Mouse (Mus musculus) mature B cell (primary cell): ENCODE measurements around the gene Serpina1d.
"Not testable (repeated sequence)": the region's sequence is repeated elsewhere in the genome, so short reads cannot be mapped to it uniquely, and the experiment has no call there.

Source experiments
- in situ Hi-C: fragments of 300-500 bp; cut with MboI; formaldehyde crosslinking; loops from 2 replicates; pipeline ENCODE4 v1.14.3; 2019

Serpina1d gene

DNA sequence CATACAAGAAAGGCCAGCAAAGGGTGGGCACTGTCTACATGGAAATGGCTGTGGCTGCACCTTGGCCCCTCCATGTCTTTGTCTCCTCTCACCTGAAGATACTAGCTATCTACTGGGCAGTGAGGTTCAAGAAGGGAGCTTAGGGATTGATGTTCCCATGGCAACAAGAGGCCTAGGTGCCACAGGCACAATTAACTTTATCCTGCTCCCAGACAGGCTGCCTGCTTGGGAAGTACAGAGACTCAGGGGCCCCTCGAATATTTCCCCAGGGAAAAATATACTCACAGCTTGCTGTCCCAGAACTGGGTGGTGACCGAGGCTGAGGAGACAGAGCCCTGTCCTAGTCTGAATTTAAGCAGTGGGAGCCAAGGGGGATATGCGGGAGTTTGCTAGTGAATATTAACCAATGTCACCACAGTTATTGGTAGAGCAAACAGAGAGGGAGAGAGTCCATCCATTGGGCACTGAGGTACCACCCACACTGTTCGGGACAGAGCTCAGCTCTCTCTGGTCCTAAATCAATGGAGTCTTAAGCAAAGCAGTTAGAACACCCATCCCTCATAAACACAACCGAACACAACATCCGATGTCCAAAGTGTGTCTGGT, at the start of gene Serpina1d:
Gene Serpina1d (minus strand): TSS at position 347 of the 606 bp plus-strand sequence.
- in situ Hi-C loops: not testable (repeated sequence)

DNA sequence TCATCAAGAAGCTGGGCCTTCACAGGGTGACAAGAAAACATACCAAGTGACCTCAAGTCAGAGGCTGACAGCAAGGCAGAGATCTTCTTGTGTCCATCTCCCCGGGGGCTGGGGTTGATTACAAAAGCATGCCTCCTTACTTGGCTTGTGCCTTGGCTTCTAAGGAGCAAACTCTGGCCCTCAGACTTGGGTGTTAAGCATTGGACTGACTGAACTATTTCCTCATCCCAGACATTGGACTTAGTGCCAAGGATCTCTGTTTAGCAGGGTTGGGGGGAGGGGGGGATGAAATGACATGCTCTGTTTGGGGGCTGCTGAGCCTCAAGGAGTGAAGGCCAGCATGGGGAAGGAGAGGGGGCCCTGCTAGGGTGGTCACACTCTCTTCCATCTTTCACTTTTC, 2.8 kb downstream of the Serpina1d start:
- in situ Hi-C loops: not testable (repeated sequence)

DNA sequence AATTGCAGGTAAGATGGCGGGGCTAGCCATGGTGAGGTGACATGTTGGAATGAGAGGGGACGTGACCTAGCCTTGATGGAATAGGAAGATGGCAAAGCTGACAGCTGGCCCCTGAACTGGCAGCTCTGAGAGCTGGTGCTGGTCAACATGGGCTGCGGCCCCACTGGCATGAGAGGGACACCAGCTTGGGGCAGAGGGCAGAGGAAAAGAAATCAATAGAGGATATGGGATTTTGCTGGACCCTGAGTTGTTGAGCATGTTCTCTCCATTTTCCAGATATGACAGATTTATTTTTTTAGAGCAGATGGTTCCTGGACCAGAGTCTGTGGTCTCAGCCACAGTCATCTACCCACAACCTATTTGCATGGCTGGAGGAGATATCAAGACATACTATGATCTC, 10.3 kb downstream of the Serpina1d start:
- in situ Hi-C loops: not testable (repeated sequence)

DNA sequence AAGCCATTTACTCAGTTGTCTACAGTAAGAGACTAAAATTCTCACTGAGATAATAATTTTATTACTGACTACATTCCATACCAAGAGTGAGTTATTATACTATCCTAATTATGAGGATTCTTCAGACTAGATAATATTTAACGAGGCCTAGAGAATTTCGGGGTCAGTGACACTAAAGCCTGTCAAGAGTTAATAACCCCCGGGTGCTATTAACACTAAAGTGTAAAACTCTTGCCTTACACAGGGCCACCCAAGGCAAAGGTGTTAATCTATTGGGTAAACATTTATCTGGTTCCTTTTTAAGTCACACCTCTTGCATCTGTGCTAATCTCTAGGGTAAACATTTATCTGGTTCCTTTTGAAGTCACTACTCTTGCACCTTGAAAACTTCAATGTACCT, 13.1 kb downstream of the Serpina1d start:
- in situ Hi-C loops: not testable (repeated sequence)

DNA sequence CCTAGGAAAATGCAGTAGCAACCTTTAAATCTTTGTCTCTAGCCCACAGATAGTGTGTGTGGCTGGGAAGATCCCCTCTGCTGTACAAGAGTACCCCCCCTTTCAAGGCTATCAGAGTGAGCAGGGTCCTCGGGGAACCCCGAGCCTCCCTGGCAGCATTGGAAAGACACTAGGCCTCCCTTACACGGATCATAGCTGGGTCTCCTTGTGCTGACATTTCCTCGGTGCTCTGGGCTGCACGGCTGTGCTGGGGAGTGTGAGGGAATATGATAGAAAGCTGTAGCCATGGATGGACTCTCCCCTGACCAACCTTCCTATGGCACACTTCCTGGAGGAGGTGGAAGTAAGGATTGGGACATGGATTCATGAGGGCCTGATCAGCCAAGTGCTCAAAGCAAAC, 27.4 kb downstream of the Serpina1d start:
- in situ Hi-C loops: not testable (repeated sequence)

DNA sequence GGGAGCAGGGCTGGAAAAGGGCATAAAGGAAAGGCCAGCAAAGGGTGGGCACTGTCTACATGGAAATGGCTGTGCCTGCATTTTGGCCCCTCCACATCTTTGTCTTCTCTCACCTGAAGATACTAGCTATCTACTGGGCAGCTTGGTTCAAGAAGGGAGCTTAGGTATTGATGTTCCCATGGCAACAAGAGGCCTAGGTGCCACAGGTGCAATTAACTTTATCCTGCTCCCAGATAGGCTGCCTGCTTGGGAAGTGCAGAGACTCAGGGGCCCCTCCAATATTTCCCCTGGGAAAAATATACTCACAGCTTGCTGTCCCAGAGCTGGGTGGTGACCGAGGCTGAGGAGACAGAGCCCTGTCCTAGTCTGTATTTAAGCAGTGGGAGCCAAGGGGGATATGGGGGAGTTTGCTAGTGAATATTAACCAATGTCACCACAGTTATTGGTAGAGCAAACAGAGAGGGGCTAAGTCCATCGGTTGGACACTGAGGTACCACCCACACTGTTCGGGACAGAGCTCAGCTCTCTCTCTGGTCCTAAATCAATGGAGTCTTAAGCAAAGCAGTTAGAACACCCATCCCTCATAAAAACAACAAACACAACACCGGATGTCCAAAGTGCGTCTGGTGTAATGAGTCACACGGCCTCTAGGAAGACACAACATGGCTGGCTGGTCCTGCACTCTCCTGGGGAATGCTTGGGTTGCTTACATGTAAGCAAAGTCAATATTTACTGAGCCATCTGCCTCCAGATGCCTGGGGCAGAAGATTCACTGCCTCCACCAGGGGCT, 35.4 kb downstream of the Serpina1d start:
- in situ Hi-C loops: not testable (repeated sequence)

DNA sequence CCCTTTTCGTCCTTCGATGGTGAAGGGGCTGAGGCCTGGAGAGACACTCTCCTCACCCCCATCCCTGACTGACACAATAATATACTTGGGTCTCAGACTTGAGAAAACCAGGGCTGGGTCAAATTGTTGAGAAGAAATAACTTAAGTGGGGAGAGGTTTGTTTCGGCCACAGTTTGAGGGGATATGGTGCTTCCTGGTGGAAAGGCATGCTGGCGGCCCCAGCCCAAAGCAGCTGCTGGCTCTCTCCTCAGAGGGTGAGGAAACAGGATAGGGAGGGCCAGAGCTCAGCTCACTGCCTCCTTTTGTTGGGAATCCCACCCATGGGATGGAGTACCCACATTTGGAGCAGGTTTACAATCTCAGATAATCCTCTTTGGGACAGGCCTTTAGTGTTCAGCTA, 37.8 kb downstream of the Serpina1d start:
- in situ Hi-C loops: not testable (repeated sequence)

DNA sequence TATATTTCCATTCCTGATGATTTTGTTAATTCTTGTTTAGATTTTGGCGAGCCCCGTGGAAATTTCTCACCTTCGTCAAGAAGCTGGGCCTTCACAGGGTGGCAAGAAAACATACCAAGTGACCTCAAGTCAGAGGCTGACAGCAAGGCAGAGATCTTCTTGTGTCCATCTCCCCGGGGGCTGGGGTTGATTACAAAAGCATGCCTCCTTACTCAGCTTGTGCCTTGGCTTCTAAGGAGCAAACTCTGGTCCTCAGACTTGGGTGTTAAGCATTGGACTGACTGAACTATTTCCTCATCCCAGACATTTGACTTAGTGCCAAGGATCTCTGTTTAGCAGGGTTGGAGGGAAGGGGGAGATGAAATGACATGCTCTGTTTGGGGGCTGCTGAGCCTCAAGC, 38.3 kb downstream of the Serpina1d start:
- in situ Hi-C loops: not testable (repeated sequence)
